Mouse (Mus musculus) forebrain, embryonic 15.5 days (tissue): Measurements from ENCODE around the gene Rara. TPM values are rescaled to one million over a fixed set of nuclear protein-coding genes. Genes with fewer than 3 reads are reported as not detected.

Experiments used
- ATAC-seq: fragments of 200-750 bp; cut with Nextera tagmentation; replicated peaks from 2 replicates; pipeline ENCODE4 v1.8.0; 2017; ENCODE audit warnings: mild to moderate bottlenecking, moderate TSS enrichment, moderate library complexity
- H3K27ac ChIP-seq: fragments of 300-500 bp; sonication (generic); replicated peaks from 2 replicates; pipeline ENCODE4 v1.5.1; 2015; ENCODE audit warnings: mild to moderate bottlenecking, inconsistent platforms
- H3K27me3 ChIP-seq: fragments of 300-500 bp; sonication (generic); 2 replicates; pipeline ENCODE4 v1.6.1; 2015; ENCODE audit warnings: inconsistent platforms
- H3K36me3 ChIP-seq: fragments of 300-500 bp; sonication (generic); 2 replicates; pipeline ENCODE4 v1.6.1; 2015; ENCODE audit warnings: mild to moderate bottlenecking, inconsistent platforms
- H3K4me1 ChIP-seq: fragments of 300-500 bp; sonication (generic); 2 replicates; pipeline ENCODE4 v1.6.1; 2015; ENCODE audit warnings: inconsistent platforms
- H3K4me2 ChIP-seq: fragments of 300-500 bp; sonication (generic); replicated peaks from 2 replicates; pipeline ENCODE4 v1.6.1; 2015; ENCODE audit warnings: mild to moderate bottlenecking, inconsistent platforms
- H3K4me3 ChIP-seq: fragments of 300-500 bp; sonication (generic); 2 replicates; pipeline ENCODE4 v1.5.1; 2015; ENCODE audit warnings: mild to moderate bottlenecking, inconsistent platforms
- H3K9ac ChIP-seq: fragments of 300-500 bp; sonication (generic); replicated peaks from 2 replicates; pipeline ENCODE4 v1.6.1; 2015; ENCODE audit warnings: mild to moderate bottlenecking, inconsistent platforms
- H3K9me3 ChIP-seq: fragments of 300-500 bp; sonication (generic); 2 replicates; pipeline ENCODE4 v1.6.1; 2016; ENCODE audit warnings: inconsistent platforms
- WGBS: fragments of 180-500 bp; shearing (Covaris S2); methylation state at CpG from one replicate; pipeline ENCODE4 v1.1.7; 2015; ENCODE audit warnings: mixed read lengths; 5-methylcytosine and 5-hydroxymethylcytosine counted together
- polyA plus RNA-seq: library from polyadenylated mRNA; unstranded; fragments of >200 nt; fragmentation: Nextera tagmentation; extraction: Ambion mirVana; gene quantifications from 2 replicates; pipeline ENCODE4 v1.2.1, GENCODE M21; 2015

Gene Rara
- polyA plus RNA-seq, 1 experiment from 2014 or later, result 9.2 TPM

DNA sequence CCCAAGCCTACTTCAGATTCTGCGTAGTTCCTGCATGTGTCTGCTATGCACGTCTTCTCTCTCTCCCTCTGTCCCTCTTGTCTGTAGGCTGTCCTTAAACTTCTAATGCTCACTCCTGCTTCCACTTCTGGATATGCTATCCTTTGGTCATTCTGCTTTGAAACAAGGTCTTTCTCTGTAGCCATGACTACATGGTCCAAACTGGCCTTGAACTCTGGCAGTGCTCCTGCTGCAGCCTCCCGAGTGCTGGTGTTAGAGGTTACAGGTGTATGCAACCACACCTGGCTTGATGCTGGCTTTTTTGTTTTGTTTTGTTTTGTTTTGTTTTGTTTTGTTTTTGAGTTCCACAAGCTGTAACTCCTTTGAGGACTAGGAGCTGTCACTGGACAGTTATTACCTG lies 6.7 kb downstream of the Rara start:
- H3K4me2 ChIP-seq, result no peak overlapping the region
- peaks cover 19% of the 10 kb centered on the region for H3K27me3 ChIP-seq
- H3K4me3 ChIP-seq, result no peak overlapping the region
- no peaks in the 10 kb centered on the region for H3K9me3 ChIP-seq
- WGBS, result 86% methylated on average over 3 of the region's 3 CpGs
- ATAC-seq, result no peak
- peaks cover 72% of the 10 kb centered on the region for H3K4me1 ChIP-seq
- no peak overlapping the region for H3K27ac ChIP-seq
- H3K36me3 ChIP-seq, result no peaks in the 10 kb centered on the region
- H3K9ac ChIP-seq, result no peak overlapping the region

DNA sequence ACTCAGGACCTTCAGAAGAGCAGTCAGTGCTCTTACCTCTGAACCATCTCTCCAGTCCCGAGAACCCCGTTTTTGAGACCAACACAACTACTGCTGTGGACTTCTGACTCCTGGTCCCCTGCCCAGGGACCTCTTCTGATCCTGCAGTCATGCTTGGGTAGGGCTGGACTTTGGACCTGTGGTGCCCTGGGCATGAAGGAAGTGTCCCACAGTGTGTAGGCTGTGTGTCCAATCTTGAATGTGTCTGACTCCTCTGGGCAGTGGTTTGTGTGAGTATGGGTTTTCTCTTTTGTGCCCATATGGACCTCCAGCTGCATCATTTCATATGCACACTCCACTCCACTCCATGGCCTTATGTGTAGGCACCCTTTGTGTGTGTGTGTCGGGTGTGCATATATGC lies 7.5 kb downstream of the Rara start:
- Histone ChIP-seq H3K27me3 (peaks cover 19% of the 10 kb centered on the region), H3K36me3 (no peaks in the 10 kb centered on the region), H3K9ac (no peak overlapping the region), H3K9me3 (no peaks in the 10 kb centered on the region), H3K4me3 (no peak overlapping the region), H3K27ac (no peak overlapping the region), H3K4me1 (peaks cover 72% of the 10 kb centered on the region), H3K4me2 (no peak overlapping the region)
- no peak for ATAC-seq
- 91% methylated on average over 3 of the region's 3 CpGs for WGBS

DNA sequence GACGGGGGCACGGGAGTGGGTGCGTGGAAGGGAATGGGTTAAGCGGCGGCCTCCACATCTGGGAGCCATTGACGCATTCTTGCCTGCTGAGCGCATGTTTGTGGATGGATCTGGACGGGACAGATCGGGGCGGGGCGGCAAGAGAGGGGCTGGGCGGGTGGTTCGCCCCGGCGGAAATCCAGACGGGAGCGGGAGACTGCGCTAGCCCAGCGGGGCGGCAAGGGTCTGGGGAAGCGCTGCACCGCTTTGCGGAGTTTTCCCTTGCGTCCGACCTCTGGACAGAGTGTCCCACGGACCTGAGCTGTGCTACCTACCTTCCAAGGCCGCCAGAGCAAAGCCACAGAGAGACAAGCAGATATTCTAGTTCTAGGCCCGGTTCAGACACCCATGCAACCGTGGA lies 8.6 kb downstream of the Rara start:
- Histone ChIP-seq H3K27me3 (peaks cover 19% of the 10 kb centered on the region), H3K9me3 (no peaks in the 10 kb centered on the region), H3K9ac (0 out of 2 replicates have a peak overlapping the region, but pooled peaks have one; percentile 13), H3K4me2 (peak overlapping the region; percentile 99), H3K4me3 (peak overlapping the region; percentile 63), H3K27ac (no peak overlapping the region), H3K4me1 (peaks cover 72% of the 10 kb centered on the region), H3K36me3 (no peaks in the 10 kb centered on the region)
- no peak for ATAC-seq
- WGBS, result 3% methylated on average over 29 of the region's 29 CpGs

DNA sequence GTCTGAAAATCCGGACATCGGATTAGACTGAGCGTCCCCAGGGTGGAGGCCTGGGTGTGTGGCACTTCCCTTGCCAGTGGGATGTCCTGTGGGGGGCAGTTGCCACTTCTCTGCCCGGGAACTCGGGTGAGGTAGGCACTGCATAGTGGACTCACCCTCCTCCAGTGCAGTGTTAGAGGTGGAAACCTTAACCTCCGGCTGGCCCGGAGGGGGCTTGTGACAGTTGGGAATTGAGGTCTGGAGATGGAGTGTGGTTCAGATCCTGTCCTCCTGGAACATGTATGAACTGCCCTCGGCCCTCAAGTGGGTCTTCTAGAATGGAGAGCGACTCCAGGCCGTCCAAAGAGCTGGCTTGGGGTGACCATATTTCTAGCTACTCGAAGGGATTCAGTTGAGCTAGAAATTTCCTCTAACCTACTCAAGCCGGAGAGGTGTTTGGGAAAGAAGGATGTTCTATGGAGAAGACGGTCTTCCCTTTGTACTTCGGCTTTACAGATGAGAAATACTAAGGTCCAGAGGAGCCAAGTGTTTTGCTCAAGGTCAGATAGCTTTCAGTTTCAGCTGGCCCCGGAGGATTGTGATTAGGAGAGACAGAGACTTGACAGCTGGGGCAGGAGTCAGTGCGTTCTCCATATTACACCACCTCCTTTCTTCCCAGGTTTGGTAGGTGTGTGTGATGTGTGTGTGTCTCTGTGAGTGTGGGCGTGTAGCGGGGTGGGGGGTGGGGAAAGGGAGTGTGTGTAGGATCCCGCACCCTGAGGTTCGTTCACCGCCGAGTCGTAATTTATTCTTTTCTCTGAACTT lies 9.2 kb downstream of the Rara start:
- Histone ChIP-seq H3K9ac (peak overlapping the region; percentile 51), H3K4me1 (peaks cover 72% of the 10 kb centered on the region), H3K4me2 (peak overlapping the region; percentile 99), H3K36me3 (no peaks in the 10 kb centered on the region), H3K4me3 (peak overlapping the region; percentile 63), H3K27ac (peak overlapping the region; percentile 16; the same call in 1 of the 2 replicates), H3K9me3 (no peaks in the 10 kb centered on the region), H3K27me3 (peaks cover 19% of the 10 kb centered on the region)
- 3% methylated on average over 23 of the region's 23 CpGs for WGBS
- peak; percentile 43 for ATAC-seq

DNA sequence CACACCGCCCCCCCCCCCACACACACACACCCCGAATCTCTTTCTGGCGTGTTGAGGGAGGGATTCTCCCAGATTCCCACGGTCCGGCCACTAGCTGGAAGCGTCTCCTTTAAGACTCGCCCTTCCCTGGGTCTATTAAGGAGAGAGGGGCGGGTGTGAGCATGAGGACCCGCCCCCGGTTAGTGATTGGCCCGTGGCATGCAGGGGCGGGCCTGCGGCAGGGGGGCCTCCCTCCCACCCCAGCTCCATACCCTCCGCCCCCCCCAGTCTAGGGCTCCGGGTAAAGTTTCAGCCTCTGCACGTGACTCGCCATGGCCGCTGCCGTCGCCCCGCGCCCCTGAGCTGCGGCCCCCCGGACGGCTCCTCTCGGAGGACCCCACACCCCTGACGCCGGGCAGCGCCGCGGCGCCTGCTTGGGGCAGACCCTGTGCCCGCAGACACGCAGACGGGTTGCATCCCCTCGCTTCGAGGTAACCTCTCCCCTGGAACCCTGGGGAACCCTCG lies 9.8 kb downstream of the Rara start:
- peak; percentile 87 for ATAC-seq
- H3K4me3 ChIP-seq, result peak overlapping the region; percentile 63
- under 1% methylated on average over 36 of the region's 38 CpGs for WGBS
- no peaks in the 10 kb centered on the region for H3K36me3 ChIP-seq
- peaks cover 72% of the 10 kb centered on the region for H3K4me1 ChIP-seq
- peak overlapping the region; percentile 99 for H3K4me2 ChIP-seq
- no peaks in the 10 kb centered on the region for H3K9me3 ChIP-seq
- H3K27me3 ChIP-seq, result peaks cover 19% of the 10 kb centered on the region
- H3K27ac ChIP-seq, result peak overlapping the region; percentile 33
- peak overlapping the region; percentile 51 for H3K9ac ChIP-seq

DNA sequence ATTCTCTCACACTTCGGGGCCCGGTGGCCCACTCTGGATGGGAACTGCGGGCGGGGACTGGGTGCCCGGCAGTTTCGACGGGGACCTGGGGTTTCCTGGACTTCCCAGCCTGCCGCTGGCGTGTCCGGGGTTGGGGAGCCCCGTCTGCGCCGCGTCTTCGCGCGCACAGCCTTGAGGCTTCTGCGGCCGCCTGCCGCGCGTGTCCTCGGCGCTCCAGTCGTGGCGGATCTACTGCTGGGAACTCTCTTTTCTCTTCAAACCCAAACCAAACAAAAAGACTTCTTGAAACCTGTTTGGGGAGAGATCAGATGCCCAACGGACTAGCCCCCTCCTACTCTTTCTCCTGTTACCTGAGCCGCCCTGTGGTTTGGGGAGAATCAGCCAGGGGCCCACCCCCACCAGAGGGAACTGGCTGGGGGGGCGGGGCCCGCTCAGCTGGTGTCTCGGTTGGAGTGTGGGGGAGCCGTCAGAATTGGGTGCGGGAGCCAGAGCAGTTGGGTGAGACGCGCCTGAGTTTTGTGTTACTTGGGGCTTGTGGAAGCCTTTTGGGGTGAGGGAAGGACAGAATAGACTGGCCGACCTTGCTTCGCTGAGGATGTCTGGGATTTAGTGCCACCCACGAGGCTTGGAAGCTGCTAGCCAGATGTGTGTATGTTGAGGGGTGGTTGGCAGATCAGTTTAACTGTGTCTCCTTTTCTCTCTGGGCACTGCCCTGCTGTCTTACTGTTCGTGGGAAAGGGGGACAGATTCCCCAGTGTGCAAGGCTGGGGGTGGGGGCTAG lies 10.5 kb downstream of the Rara start:
- under 1% methylated on average over 39 of the region's 39 CpGs for WGBS
- H3K27ac ChIP-seq, result peak overlapping the region; percentile 33
- ATAC-seq, result peak; percentile 20; the same call in 1 of the 2 replicates

DNA sequence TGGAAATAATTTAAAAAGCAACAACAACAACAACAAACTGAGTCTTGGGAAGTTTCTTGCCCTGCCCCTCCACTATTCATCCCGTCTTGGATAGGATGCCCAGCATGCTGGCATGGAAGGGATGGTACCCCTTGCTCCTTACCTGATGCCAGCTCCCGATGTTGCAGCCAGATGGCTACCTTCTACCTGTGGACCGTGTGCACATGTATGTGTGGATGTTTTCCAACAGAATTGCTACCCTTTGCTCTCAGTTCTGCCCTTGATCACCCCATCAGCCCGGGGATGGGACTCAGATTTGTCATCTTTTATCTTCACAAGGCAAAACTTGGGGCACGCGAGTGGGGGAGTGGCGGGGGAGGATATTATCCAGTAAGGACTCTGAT lies 11.1 kb downstream of the Rara start:
- Histone ChIP-seq H3K9me3 (no peaks in the 10 kb centered on the region), H3K4me1 (peaks cover 76% of the 10 kb centered on the region), H3K4me2 (peak overlapping the region; percentile 99), H3K36me3 (no peaks in the 10 kb centered on the region), H3K9ac (no peak overlapping the region), H3K27me3 (peaks cover 19% of the 10 kb centered on the region), H3K27ac (no peak overlapping the region), H3K4me3 (0 out of 2 replicates have a peak overlapping the region, but pooled peaks have one; percentile 63)
- no peak for ATAC-seq
- 51% methylated on average over 7 of the region's 7 CpGs for WGBS

More for the DNA sequence above, 10.5 kb downstream of the Rara start:
- Histone ChIP-seq H3K9ac (peak overlapping the region; percentile 51), H3K27me3 (peaks cover 19% of the 10 kb centered on the region), H3K9me3 (no peaks in the 10 kb centered on the region), H3K4me1 (peaks cover 72% of the 10 kb centered on the region), H3K4me2 (peak overlapping the region; percentile 99), H3K4me3 (peak overlapping the region; percentile 63), H3K36me3 (no peaks in the 10 kb centered on the region)

DNA sequence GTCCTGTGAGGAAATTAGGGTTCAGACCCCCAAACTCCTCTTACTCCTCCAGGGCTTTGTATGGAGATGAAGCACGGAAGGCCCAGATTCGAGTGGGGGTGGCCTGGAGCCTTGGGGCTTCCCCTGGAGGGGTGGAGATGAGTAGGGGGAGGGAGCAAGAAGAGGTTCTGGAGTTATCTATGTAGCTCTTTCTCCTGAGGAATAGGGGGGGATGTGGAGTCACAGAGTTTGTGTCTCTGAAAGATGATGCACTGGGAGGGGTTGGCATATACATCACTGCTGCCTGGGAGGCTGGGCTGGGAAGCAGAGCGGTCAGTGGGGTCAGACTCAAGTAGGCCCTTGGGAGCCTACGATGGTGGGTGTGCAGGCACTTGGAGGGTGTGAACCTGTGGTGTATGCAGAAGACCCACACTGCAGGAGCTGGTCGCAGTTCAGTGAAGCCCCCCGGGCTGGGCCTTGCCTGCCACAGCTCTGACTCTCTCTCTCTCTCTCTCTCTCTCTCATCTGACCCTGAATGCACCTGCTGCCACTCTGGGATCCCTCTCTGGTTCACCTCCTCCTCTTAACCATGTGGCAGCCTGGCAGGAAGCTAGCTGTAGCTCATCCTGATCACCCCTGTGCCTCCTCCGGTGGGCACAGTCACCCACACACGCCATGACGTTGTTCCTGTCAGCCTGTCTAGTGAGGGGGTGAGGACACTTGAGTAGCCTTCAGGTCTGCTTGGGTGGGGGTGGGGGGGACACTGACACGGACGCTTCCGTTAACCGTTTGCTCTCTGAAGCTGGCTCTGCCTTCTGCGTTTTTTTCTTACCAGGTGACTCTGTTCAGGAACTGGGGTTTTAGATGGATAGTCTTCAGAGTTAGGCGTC lies 11.7 kb downstream of the Rara start:
- H3K4me3 ChIP-seq, result no peak overlapping the region
- no peaks in the 10 kb centered on the region for H3K36me3 ChIP-seq
- ATAC-seq, result no peak
- peaks cover 82% of the 10 kb centered on the region for H3K4me1 ChIP-seq
- H3K27ac ChIP-seq, result no peak overlapping the region
- no peak overlapping the region for H3K4me2 ChIP-seq
- H3K9me3 ChIP-seq, result no peaks in the 10 kb centered on the region
- H3K27me3 ChIP-seq, result peaks cover 19% of the 10 kb centered on the region
- no peak overlapping the region for H3K9ac ChIP-seq
- 59% methylated on average over 15 of the region's 15 CpGs for WGBS

DNA sequence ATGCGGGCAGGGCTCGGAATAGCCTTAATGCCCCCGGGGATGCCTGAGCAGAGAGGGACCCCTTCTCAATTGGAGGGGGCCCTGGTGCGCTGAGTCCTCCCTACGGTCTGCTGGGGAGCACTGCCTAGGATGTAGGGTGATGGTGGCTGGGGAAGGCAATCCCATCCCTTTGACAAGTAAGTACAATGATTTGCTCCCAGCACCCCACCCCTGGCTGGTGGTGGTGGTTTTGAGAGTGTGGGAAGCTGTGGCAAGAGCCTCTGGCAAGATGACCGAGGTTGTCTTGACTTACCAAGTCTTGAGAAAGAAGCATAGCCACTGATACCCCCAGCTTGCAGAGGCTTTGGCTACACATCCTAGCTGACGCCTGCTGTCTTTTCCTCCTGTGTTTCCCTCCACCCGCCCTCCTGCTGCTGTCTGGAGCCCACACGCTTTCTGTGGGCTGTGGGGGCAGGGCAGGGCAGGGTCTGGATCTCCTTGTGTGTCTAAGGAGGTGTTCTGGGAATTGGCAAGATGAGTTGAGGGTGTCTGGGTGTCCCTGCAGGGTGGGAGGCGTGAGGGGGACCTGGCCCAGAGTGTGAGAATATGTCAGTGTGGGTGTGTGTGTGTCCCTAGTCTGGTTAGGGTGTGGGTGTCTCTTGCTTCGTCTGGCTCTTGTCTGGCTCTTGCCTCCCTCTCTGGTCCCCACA lies 12.5 kb downstream of the Rara start:
- 49% methylated on average over 11 of the region's 11 CpGs for WGBS
- peaks cover 18% of the 10 kb centered on the region for H3K27me3 ChIP-seq
- no peak overlapping the region for H3K9ac ChIP-seq
- peak overlapping the region; percentile 58; the same call in 1 of the 2 replicates for H3K27ac ChIP-seq
- H3K9me3 ChIP-seq, result no peaks in the 10 kb centered on the region
- H3K4me3 ChIP-seq, result no peak overlapping the region
- H3K36me3 ChIP-seq, result no peaks in the 10 kb centered on the region
- peaks cover 90% of the 10 kb centered on the region for H3K4me1 ChIP-seq
- no peak overlapping the region for H3K4me2 ChIP-seq
- no peak for ATAC-seq

DNA sequence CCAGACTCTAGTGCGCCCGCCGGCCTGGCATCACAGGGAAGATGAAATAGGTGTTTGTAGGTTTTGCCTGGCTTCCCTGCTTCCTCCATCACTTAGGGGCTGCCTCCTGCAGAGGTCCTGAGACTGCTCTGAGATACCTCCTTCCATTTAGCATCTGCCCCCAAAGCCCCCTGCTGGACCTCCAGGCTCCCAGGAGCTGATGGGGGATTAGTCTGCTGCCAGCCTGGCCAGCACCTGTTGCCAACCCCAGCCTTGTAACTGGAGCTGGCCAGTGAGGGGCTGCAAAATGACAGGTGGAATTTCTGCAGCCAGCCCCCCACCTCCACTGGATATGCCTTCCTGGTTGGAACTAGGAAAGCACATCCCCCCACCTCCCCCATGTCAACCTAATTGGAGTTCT lies 13.2 kb downstream of the Rara start:
- Histone ChIP-seq H3K4me1 (peaks cover 95% of the 10 kb centered on the region), H3K4me2 (peak overlapping the region; percentile 70), H3K36me3 (no peaks in the 10 kb centered on the region), H3K9me3 (no peaks in the 10 kb centered on the region), H3K4me3 (peak overlapping the region; percentile 8; the same call in 1 of the 2 replicates), H3K27me3 (peaks cover 14% of the 10 kb centered on the region), H3K9ac (no peak overlapping the region), H3K27ac (peak overlapping the region; percentile 58)
- ATAC-seq, result no peak
- WGBS, result 36% methylated on average over 3 of the region's 3 CpGs

DNA sequence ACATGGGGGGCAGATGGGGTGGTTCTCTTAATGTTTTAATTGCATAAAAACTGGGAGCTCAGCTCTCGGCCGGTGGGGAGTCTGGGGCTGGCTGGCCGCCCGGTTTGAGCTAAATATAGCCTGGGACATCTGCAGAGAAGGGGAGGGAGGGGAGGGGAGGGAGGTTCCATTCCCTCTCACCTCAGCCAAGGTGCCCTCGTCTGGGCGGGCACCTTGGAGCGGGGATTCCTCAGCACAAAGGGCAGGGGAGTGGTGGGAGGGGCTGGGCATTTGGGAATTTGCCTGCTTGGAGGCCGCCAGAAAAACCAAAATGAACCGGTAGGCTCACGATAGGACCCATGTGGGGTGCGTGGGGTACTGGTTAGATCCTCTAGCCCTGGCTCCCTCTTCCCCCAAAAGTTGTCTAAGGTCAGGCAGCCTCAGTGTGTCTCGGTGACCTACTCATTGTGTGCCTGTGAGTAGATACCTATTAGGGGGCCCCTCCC lies 13.8 kb downstream of the Rara start:
- Histone ChIP-seq H3K4me3 (peak overlapping the region; percentile 55), H3K9me3 (no peaks in the 10 kb centered on the region), H3K36me3 (no peaks in the 10 kb centered on the region), H3K9ac (peak overlapping the region; percentile 61), H3K27me3 (peaks cover 7% of the 10 kb centered on the region), H3K4me1 (peaks cover 89% of the 10 kb centered on the region), H3K4me2 (peak overlapping the region; percentile 70), H3K27ac (peak overlapping the region; percentile 91)
- under 1% methylated on average over 12 of the region's 12 CpGs for WGBS
- ATAC-seq, result peak; percentile 1; the same call in 1 of the 2 replicates
